In genomic region chr14:17978259-17978658, GRCm38 (mm10) we compare ENCODE assay signal across 29 mouse cellular contexts.
DNase-seq lines count a peak whose midpoint lies in the region; ATAC-seq and TF ChIP-seq lines count a peak whose summit lies in the region.
"Had no signal": no experiment of that assay in that cellular context is flagged by ENCODE, and none has a peak within 500 bp of the region (broad histone marks: within the 10 kb centered on the region; RNA-seq: fewer than 3 reads in every experiment).

No protein-coding gene starts in this region.

- no peaks in the 10 kb centered on the region for H3K27me3 ChIP-seq in CH12.LX (replicated peaks)
- H3K27me3 ChIP-seq: embryonic facial prominence, embryonic 13.5 days; forebrain, embryonic 12.5 days; heart, embryonic 15.5 days; kidney, embryonic 15.5 days; limb, embryonic 12.5 days; midbrain, embryonic 13.5 days; neural tube, embryonic 12.5 days had no signal

- ATAC-seq in megakaryocyte progenitor cell, adult 5-6 weeks (replicated peaks; ENCODE audit: poor library complexity) = peak; percentile 60; the same call in 1 of the 2 replicates
- ATAC-seq: midbrain, embryonic 13.5 days had no signal

- peaks cover 7 to 15% of the 10 kb centered on the region in 2 experiments for H3K4me1 ChIP-seq in CH12.LX (ENCODE audit: control insufficient read depth in 1 of 2, insufficient read depth in 2 of 2)
- H3K4me1 ChIP-seq: embryonic facial prominence, embryonic 13.5 days; forebrain, embryonic 12.5 days; heart, embryonic 15.5 days; kidney, embryonic 15.5 days; limb, embryonic 12.5 days; midbrain, embryonic 13.5 days; neural tube, embryonic 12.5 days had no signal

- TF ChIP-seq EP300 in CH12.LX (IDR thresholded peaks at IDR 0.05; ENCODE audit: low read length) = no peak

- H3K9ac ChIP-seq in CH12.LX (ENCODE audit: insufficient read depth, low read depth) = no peak overlapping the region
- H3K9ac ChIP-seq: embryonic facial prominence, embryonic 13.5 days; forebrain, embryonic 12.5 days; heart, embryonic 15.5 days; hindbrain, embryonic 14.5 days; kidney, embryonic 15.5 days; limb, embryonic 12.5 days; midbrain, embryonic 13.5 days; neural tube, embryonic 12.5 days had no signal

- dilution Hi-C loops in CH12.LX (cut with MboI; ENCODE audit: extremely low pct_ligation_motif_present, extremely low pct_unique_long_range_greater_than_20kb, low sequenced_read_pairs) = no loop called here

- H3K79me2 ChIP-seq in CH12.LX (replicated peaks; ENCODE audit: control insufficient read depth, extremely low read depth, insufficient read depth, poor library complexity, severe bottlenecking) = no peaks in the 10 kb centered on the region

- no peak overlapping the region for H3K4me2 ChIP-seq in CH12.LX (ENCODE audit: insufficient read depth, low read depth, poor library complexity, severe bottlenecking)
- H3K4me2 ChIP-seq: embryonic facial prominence, embryonic 13.5 days; forebrain, embryonic 12.5 days; heart, embryonic 15.5 days; hindbrain, embryonic 14.5 days; kidney, embryonic 15.5 days; limb, embryonic 12.5 days; liver, embryonic 11.5 days; midbrain, embryonic 13.5 days; neural tube, embryonic 12.5 days had no signal

- TF ChIP-seq RAD21 in CH12.LX (IDR thresholded peaks at IDR 0.05; ENCODE audit: low read depth, low read length) = peak; percentile 35

- no peaks in the 10 kb centered on the region for H3K36me3 ChIP-seq in CH12.LX (replicated peaks in 1 of 2; ENCODE audit: control insufficient read depth in 1 of 2, insufficient read depth in 1 of 2, low read length in 1 of 2)
- H3K36me3 ChIP-seq: embryonic facial prominence, embryonic 13.5 days; forebrain, embryonic 12.5 days; heart, embryonic 15.5 days; kidney, embryonic 15.5 days; limb, embryonic 12.5 days; midbrain, embryonic 13.5 days; neural tube, embryonic 12.5 days had no signal

- H3K27ac ChIP-seq in layer of hippocampus, adult 2 months = no peak overlapping the region
- H3K27ac ChIP-seq in CH12.LX (ENCODE audit: insufficient read depth, low read depth) = no peak overlapping the region
- H3K27ac ChIP-seq: embryonic facial prominence, embryonic 13.5 days; forebrain, embryonic 12.5 days; heart, embryonic 15.5 days; hindbrain, embryonic 14.5 days; kidney, embryonic 15.5 days; limb, embryonic 12.5 days; midbrain, embryonic 13.5 days; neural tube, embryonic 12.5 days had no signal

- peak; percentile 25 for TF ChIP-seq CTCF in layer of hippocampus, adult 2 months (conservative IDR thresholded peaks at IDR 0.05)
- peak in 1 of 2 experiments; percentile 86; a peak in 2 of 4 replicates for TF ChIP-seq CTCF in CH12.LX (conservative IDR thresholded peaks at IDR 0.05 in 1 of 2, IDR thresholded peaks at IDR 0.05 in 1 of 2; ENCODE audit: low read depth in 2 of 2, low read length in 2 of 2)

- no peak for DNase-seq in layer of hippocampus, adult 2 months (ENCODE audit: low spot score in 2 of 2)
- DNase-seq in layer of hippocampus, adult 9-10 months (ENCODE audit: low spot score) = no peak
- DNase-seq in CH12.LX (ENCODE audit: extremely low read depth) (peak; percentile 43), ZHBTc4 (ENCODE audit: low read depth, low spot score) (peak; percentile 32)
- no peak for DNase-seq in kidney, adult 11 months
- no peak for DNase-seq in gastrocnemius, postnatal 25 days
- DNase-seq: adrenal gland, adult 2 months; B cell, adult 2 months; cerebellum, adult 18-20 months; cerebellum, postnatal 25 days; embryo, embryonic 11 days; heart, postnatal 36 days; layer of hippocampus, postnatal 36 days; lung, adult 2 months; lung, postnatal 14 days; retina, postnatal 1 day; right cerebral cortex, postnatal 25 days had no signal

- no peak for TF ChIP-seq POLR2A in CH12.LX (IDR thresholded peaks at IDR 0.05; ENCODE audit: low read depth, low read length)

- no peak overlapping the region for H3K4me3 ChIP-seq in layer of hippocampus, adult 2 months
- H3K4me3 ChIP-seq in CH12.LX (replicated peaks in 1 of 3; ENCODE audit: low read depth in 2 of 3, low read length in 2 of 3, poor library complexity in 1 of 3) = no peak overlapping the region
- H3K4me3 ChIP-seq: embryonic facial prominence, embryonic 13.5 days; erythroblast, embryonic 14.5 days; forebrain, embryonic 12.5 days; heart, embryonic 15.5 days; kidney, embryonic 15.5 days; limb, embryonic 12.5 days; megakaryocyte, embryonic 14.5 days; midbrain, embryonic 13.5 days; neural tube, embryonic 12.5 days had no signal

- H3K9me3 ChIP-seq in CH12.LX (replicated peaks; ENCODE audit: low read length) = no peaks in the 10 kb centered on the region
- H3K9me3 ChIP-seq: embryonic facial prominence, embryonic 13.5 days; forebrain, embryonic 12.5 days; heart, embryonic 15.5 days; kidney, embryonic 15.5 days; limb, embryonic 12.5 days; megakaryocyte, embryonic 14.5 days; midbrain, embryonic 13.5 days; neural tube, embryonic 12.5 days had no signal

- in situ Hi-C loops in CH12.LX (cut with MboI; ENCODE audit: low pct_ligation_motif_present, low pct_unique_long_range_greater_than_20kb, low sequenced_read_pairs) = no loop called here

TF ChIP-seq in CH12.LX, 34 proteins besides CTCF, POLR2A, EP300 and RAD21:
- TF ChIP-seq ZC3H11A (IDR thresholded peaks at IDR 0.05; ENCODE audit: low read depth, low read length) = no peak
- TF ChIP-seq RCOR1 (conservative IDR thresholded peaks at IDR 0.05; ENCODE audit: low read depth, low read length) = no peak
- peak; percentile 43; the same call in 1 of the 2 replicates for TF ChIP-seq SMC3 (IDR thresholded peaks at IDR 0.05; ENCODE audit: low read depth, low read length)

Comparison
In these comparisons a context has a peak if more than half of its experiments do, and no peak if none do; other contexts are left out.
1. DNase-seq: peak in CH12.LX (single experiment) and ZHBTc4 (single experiment); none in layer of hippocampus, adult 2 months (0 of 2), layer of hippocampus, adult 9-10 months (single experiment), kidney, adult 11 months (single experiment) and gastrocnemius, postnatal 25 days (single experiment).